Mouse (Mus musculus) heart, embryonic 16.5 days (tissue): ENCODE data around the gene Clptm1l. TPM values are rescaled to one million over a fixed set of nuclear protein-coding genes. Genes with fewer than 3 reads are reported as not detected.

Experiments used
- ATAC-seq: fragments of 200-750 bp; cut with Nextera tagmentation; replicated peaks from 2 replicates; pipeline ENCODE4 v1.8.0; 2017; ENCODE audit warnings: moderate number of reproducible peaks; ENCODE audit not compliant: insufficient read depth, low FRiP score; ENCODE audit errors: extremely low read depth
- H3K27ac ChIP-seq: fragments of 300-500 bp; sonication (generic); 2 replicates; pipeline ENCODE4 v1.5.1; 2014; ENCODE audit warnings: mild to moderate bottlenecking, low read length, control low read depth, moderate library complexity
- H3K27me3 ChIP-seq: fragments of 300-500 bp; sonication (generic); 2 replicates; pipeline ENCODE4 v1.6.1; 2014; ENCODE audit warnings: low read length, mixed read lengths; ENCODE audit not compliant: control insufficient read depth, insufficient read depth
- H3K36me3 ChIP-seq: fragments of 300-500 bp; sonication (generic); 2 replicates; pipeline ENCODE4 v1.6.1; 2014; ENCODE audit not compliant: control insufficient read depth, insufficient read depth
- H3K4me1 ChIP-seq: fragments of 300-500 bp; sonication (generic); 2 replicates; pipeline ENCODE4 v1.6.1; 2014; ENCODE audit warnings: low read length, mixed read lengths; ENCODE audit not compliant: control insufficient read depth, insufficient read depth
- H3K4me2 ChIP-seq: fragments of 300-500 bp; sonication (generic); 2 replicates; pipeline ENCODE4 v1.6.1; 2014; ENCODE audit warnings: low read depth, mild to moderate bottlenecking, control low read depth, low read length
- H3K4me3 ChIP-seq: fragments of 300-500 bp; sonication (generic); 2 replicates; pipeline ENCODE4 v1.5.1; 2014; ENCODE audit warnings: mild to moderate bottlenecking, control low read depth, low read length
- H3K9ac ChIP-seq: fragments of 300-500 bp; sonication (generic); 2 replicates; pipeline ENCODE4 v1.6.1; 2014; ENCODE audit warnings: low read length, control low read depth
- H3K9me3 ChIP-seq: fragments of 300-500 bp; sonication (generic); replicated peaks from 2 replicates; pipeline ENCODE4 v1.6.1; 2016; ENCODE audit warnings: low read length; ENCODE audit not compliant: control insufficient read depth
- WGBS: fragments of 180-500 bp; shearing (Covaris S2); extraction: QIAGEN DNeasy Blood & Tissue Kit; methylation state at CpG from one replicate; pipeline ENCODE4 v1.1.7; 2014; 5-methylcytosine and 5-hydroxymethylcytosine counted together
- polyA plus RNA-seq: library from polyadenylated mRNA; unstranded; fragments of >200 nt; fragmentation: Nextera tagmentation; extraction: Ambion mirVana; gene quantifications from 2 replicates; pipeline ENCODE4 v1.2.1, GENCODE M21; 2015

Clptm1l gene
- polyA plus RNA-seq, 1 experiment from 2014 or later, result 106 TPM

- H3K9me3 ChIP-seq, result no peaks in the 10 kb centered on the region
- WGBS, result 77% methylated on average over 4 of the region's 4 CpGs
- H3K27me3 ChIP-seq, result no peaks in the 10 kb centered on the region
- H3K36me3 ChIP-seq, result no peaks in the 10 kb centered on the region
- no peak overlapping the region for H3K9ac ChIP-seq
- no peak overlapping the region for H3K4me2 ChIP-seq
- H3K27ac ChIP-seq, result no peak overlapping the region
- H3K4me3 ChIP-seq, result no peak overlapping the region
- no peaks in the 10 kb centered on the region for H3K4me1 ChIP-seq
- ATAC-seq, result peak; percentile 45
Measured at GRCm38 (mm10) chr13:73641296-73641695, 37.5 kb downstream of the Clptm1l start.

GRCm38 (mm10) chr13:73646397-73647087 is 42.7 kb downstream of the Clptm1l start:
- ATAC-seq, result 0 out of 2 replicates have a peak, but pooled peaks have one; percentile 47
- Histone ChIP-seq H3K4me2 (no peak overlapping the region), H3K4me1 (no peaks in the 10 kb centered on the region), H3K27me3 (no peaks in the 10 kb centered on the region), H3K9ac (no peak overlapping the region), H3K9me3 (no peaks in the 10 kb centered on the region), H3K27ac (no peak overlapping the region), H3K4me3 (no peak overlapping the region), H3K36me3 (no peaks in the 10 kb centered on the region)
- 42% methylated on average over 6 of the region's 6 CpGs for WGBS

DNA sequence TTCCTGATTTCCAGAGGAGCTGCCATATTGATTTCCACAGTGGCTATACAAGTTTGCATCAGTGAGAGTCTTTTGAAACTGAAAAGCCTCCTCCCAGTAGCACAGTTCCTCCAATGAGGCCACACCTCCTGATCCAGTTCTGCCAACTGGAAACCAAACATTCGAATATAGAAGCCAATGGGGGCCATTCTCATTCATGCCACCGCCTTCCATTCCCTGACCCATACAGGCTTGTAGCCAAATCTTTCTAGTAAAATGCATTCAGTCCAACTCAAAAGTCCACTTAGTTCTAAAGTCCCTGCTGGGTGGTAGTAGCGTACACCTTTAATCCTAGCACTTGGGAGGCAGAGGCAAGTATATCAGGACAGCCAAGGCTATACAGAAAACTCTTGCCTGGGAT is 49.5 kb downstream of the Clptm1l start:
- ATAC-seq, result no peak
- Histone ChIP-seq H3K4me2 (no peak overlapping the region), H3K27ac (no peak overlapping the region), H3K27me3 (no peaks in the 10 kb centered on the region), H3K9me3 (no peaks in the 10 kb centered on the region), H3K4me1 (no peaks in the 10 kb centered on the region), H3K9ac (no peak overlapping the region), H3K4me3 (no peak overlapping the region), H3K36me3 (no peaks in the 10 kb centered on the region)
- WGBS, result 74% methylated on average over 3 of the region's 3 CpGs

- H3K36me3 ChIP-seq, result no peaks in the 10 kb centered on the region
- H3K27me3 ChIP-seq, result 0 out of 2 replicates have a peak, but pooled peaks cover 3% of the 10 kb centered on the region
- no peak for ATAC-seq
- no peaks in the 10 kb centered on the region for H3K9me3 ChIP-seq
- H3K9ac ChIP-seq, result no peak overlapping the region
- WGBS, result 74% methylated on average over 3 of the region's 3 CpGs
- H3K4me2 ChIP-seq, result no peak overlapping the region
- no peaks in the 10 kb centered on the region for H3K4me1 ChIP-seq
- no peak overlapping the region for H3K27ac ChIP-seq
- no peak overlapping the region for H3K4me3 ChIP-seq
Measured at GRCm38 (mm10) chr13:73654976-73655375, 51.2 kb downstream of the Clptm1l start.

DNA sequence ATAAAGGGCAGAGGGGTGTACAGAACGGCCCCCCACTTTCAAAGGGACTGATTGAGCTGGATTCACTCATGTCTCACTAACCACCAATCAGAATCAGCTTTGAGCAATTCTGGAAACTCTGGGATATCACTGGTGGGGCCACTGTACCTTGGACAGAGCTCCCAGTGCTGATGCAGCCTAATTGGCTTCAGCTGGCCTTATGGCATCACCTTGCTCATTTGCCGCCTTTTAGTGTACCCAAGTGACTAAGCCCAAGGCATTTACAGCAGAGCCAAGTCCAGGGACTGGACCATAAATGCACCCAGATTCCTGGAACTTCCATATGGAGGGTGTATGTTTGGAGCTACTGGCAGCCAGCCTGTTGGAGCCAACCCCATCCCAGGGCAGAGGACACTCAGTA is 55.1 kb downstream of the Clptm1l start:
- H3K27ac ChIP-seq, result no peak overlapping the region
- no peak overlapping the region for H3K4me3 ChIP-seq
- H3K4me2 ChIP-seq, result no peak overlapping the region
- H3K27me3 ChIP-seq, result 0 out of 2 replicates have a peak, but pooled peaks cover 3% of the 10 kb centered on the region
- 22% methylated on average over 2 of the region's 2 CpGs for WGBS
- H3K36me3 ChIP-seq, result no peaks in the 10 kb centered on the region
- H3K9ac ChIP-seq, result no peak overlapping the region
- no peak for ATAC-seq
- H3K4me1 ChIP-seq, result no peaks in the 10 kb centered on the region
- no peaks in the 10 kb centered on the region for H3K9me3 ChIP-seq

- H3K27me3 ChIP-seq, result 0 out of 2 replicates have a peak, but pooled peaks cover 3% of the 10 kb centered on the region
- no peaks in the 10 kb centered on the region for H3K4me1 ChIP-seq
- no peak overlapping the region for H3K4me3 ChIP-seq
- WGBS, result 74% methylated on average over 2 of the region's 2 CpGs
- no peaks in the 10 kb centered on the region for H3K36me3 ChIP-seq
- no peak overlapping the region for H3K9ac ChIP-seq
- H3K4me2 ChIP-seq, result no peak overlapping the region
- no peaks in the 10 kb centered on the region for H3K9me3 ChIP-seq
- no peak for ATAC-seq
- H3K27ac ChIP-seq, result no peak overlapping the region
Measured at GRCm38 (mm10) chr13:73660163-73660695, 56.4 kb downstream of the Clptm1l start.

Other genes with a start within 250 kb of the Clptm1l start
- 17.4 and 24.0 TPM in 2 replicates for gene Lpcat1, start 136.8 kb upstream of the Clptm1l start, polyA plus RNA-seq
- gene Slc6a3, start 67.3 kb upstream of the Clptm1l start, polyA plus RNA-seq, result 0.11 TPM in 1 of 2 replicates, not detected in the other
- gene Tert, start 22.9 kb downstream of the Clptm1l start, polyA plus RNA-seq, result 1.7 and 2.7 TPM in 2 replicates
- not detected in 2 replicates for gene Slc6a18, start 74.0 kb downstream of the Clptm1l start, polyA plus RNA-seq
- gene Slc6a19, start 100.9 kb downstream of the Clptm1l start, polyA plus RNA-seq, result 0.50 TPM in 1 of 2 replicates, not detected in the other
- 42.1 and 46.9 TPM in 2 replicates for gene Slc12a7, start 129.1 kb downstream of the Clptm1l start, polyA plus RNA-seq
- gene Nkd2, start 243.6 kb downstream of the Clptm1l start, polyA plus RNA-seq, result 3.0 and 3.7 TPM in 2 replicates